Mouse (Mus musculus): ENCODE data around the gene Klhl40. TPM values are rescaled to one million over a fixed set of nuclear protein-coding genes. Genes with fewer than 3 reads are reported as not detected.

The Klhl40 gene
- polyA plus RNA-seq, 1 experiment = 0.51 TPM

DNA sequence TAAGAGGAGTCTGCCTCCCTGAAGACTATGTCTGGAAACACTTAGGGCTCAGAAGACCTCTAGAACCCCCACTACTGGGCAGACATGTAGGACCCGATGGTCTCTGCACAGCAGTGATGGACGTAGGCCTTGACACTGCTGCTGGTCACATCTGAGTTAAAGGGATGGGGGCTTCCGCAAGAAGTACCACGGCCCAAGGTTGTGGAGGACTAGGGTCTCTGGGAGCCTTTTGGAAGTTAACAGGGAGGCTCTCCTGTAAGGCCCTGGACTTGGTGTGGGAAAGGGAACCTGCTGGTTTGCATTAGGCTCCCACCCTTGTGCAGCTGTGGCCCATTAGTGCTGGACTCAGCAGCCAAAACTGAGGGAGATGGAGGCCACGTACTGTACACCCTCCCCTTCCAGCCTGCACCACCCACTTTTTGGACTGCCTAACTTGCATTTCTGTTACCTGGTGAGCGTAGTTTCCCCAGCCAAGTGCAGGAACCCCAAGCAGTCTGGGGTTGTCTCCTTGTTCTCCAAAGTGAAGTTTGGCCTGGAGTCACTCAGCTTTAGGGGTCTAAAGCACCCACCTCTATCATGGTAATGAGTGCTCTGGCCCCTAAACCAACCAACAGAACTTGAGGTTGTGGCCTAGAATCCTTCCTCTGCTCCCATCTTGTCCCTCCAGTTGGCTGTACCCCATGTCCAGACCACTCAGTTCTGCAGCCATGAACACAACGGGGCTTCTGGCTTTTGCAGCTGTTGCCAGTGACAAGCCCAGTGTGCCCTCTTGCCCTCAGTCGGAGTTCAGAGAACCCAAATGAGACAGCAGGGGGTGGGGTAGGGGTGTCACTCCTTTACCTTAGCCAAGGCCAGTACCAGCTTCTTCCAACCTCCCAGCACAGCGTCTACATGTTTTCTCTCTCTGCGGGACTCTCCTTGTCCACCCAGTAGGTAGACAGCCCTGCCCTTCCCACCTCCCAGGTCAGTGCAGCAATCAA is 19.3 kb upstream of the Klhl40 start:
- DNase-seq = peak in 1 of 2 experiments; percentile 15
- Histone ChIP-seq H3K27me3 (ENCODE audit: control insufficient read depth, insufficient read depth, low read length) (no peaks in the 10 kb centered on the region), H3K4me3 (replicated peaks; ENCODE audit: insufficient read depth, low read depth, low read length) (peak overlapping the region; percentile 92), H3K27ac (ENCODE audit: insufficient read depth, low read length) (0 out of 2 replicates have a peak overlapping the region, but pooled peaks have one; percentile 23), H3K4me1 (ENCODE audit: control insufficient read depth, insufficient read depth, low read length) (peaks cover 21% of the 10 kb centered on the region; the same call in 1 of the 2 replicates)
- TF ChIP-seq CTCF (IDR thresholded peaks at IDR 0.05; ENCODE audit: borderline replicate concordance, insufficient read depth, low read depth, low read length) = no peak
- no peak for TF ChIP-seq POLR2A (IDR thresholded peaks at IDR 0.05; ENCODE audit: borderline replicate concordance, insufficient read depth, low read length)
- WGBS = 46% methylated on average over 10 of the region's 10 CpGs

DNA sequence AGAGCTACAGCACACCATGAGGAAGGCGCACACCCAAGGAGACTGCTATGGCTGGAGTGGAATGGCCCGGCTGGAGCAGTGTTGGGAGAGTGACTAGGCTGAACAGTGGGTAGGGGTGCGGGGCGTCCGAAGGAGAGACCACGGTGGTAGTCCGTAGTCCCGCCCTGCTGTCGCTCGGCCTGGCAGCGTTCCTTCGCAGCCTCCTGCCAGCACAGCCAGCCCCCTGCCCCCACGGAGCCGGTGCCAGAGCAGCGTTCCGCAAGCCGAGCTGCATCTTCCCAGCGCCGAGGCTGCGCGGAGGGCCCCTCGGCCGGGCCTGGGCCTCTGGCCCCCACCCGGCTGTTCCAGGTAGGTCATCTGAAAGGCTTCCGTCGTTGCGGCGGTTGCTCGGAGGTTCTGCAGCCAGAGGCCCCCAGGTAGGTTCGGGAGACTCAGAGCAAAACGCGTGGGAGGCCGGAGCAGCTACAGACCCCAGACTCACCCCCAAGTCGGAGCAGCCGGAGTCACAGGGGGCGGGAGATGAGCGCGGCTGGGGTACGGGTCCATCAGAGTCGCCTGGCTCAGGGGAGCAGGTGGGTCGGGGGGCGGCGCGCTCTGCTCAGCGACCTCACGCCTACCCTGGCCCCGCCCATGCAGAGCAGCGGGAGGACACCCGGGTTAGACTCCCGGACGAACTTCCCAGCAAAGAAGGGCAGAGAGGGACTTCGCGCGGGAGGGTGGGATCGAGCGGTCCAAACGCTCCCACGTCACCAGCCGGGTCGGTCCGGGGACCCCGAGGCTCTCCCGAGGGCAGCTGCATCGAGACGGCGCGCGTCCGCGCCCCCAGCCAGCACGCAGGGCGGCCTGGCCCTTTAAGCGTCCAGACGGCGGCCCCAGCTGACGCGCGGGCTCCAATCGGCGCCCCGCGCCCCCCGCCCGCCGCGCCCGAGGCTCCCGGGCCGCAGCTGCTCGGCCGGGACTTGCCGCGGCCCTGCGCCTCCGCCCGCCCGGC is 18.0 kb upstream of the Klhl40 start, which contains the start of gene Zfp651:
TSS of gene Zfp651 (plus strand) at position 240 of the 991 bp plus-strand sequence.
- DNase-seq = peak; percentile 66 to 69
- TF ChIP-seq POLR2A (IDR thresholded peaks at IDR 0.05; ENCODE audit: borderline replicate concordance, insufficient read depth, low read length) (peak; percentile 28; the same call in 1 of the 2 replicates), CTCF (IDR thresholded peaks at IDR 0.05; ENCODE audit: borderline replicate concordance, insufficient read depth, low read depth, low read length) (no peak)
- under 1% methylated on average over 97 of the region's 97 CpGs for WGBS
- peak within 1 kb of the TSS; percentile 5; the same call in 1 of the 2 replicates for H3K27ac ChIP-seq (ENCODE audit: insufficient read depth, low read length)
- H3K27me3 ChIP-seq (ENCODE audit: control insufficient read depth, insufficient read depth, low read length) = no peaks in the 10 kb centered on the region
- H3K4me3 ChIP-seq (replicated peaks; ENCODE audit: insufficient read depth, low read depth, low read length) = peak within 1 kb of the TSS; percentile 92
- H3K4me1 ChIP-seq (ENCODE audit: control insufficient read depth, insufficient read depth, low read length) = peaks cover 24% of the 10 kb centered on the region

DNA sequence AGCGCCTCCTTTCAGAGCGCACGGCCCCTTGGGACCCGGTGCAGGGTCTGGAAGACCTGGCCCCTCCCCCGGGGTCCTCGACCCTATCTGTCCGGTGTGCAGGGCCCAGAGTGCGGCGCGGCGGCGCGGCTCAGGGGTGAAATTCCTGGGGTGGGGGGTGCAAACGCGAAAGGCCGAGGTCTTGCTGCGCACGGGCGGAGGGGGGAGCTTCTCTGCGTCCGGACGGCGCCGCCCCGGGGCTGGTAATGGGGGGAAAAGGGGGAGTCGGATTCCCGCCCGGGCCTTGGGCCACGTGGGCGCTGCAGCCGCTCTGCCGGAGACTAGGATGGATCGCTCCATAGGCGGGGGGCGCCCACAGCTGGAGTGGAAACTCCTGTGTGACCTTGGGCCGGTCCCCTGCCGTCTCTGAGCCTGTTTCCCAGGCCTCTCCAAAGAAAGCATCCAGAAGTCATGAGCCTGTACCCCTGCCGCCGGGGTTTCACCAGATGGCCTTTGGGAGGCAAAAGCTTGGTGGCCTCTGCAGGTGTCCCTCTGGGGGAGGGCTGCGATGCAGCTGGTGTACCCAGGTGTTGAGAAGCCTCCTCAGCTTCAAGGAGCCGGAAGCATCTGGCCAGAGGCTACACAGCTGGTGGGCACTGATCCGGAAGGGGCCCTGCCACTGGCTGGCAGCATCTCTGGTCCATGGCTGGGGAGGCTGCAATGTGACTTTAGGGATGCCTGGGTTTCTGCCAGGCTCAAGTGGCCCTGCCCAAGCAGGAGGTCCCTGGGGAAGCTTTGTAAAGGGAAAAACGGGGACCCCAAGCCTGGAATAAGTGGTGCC is 16.9 kb upstream of the Klhl40 start:
- Histone ChIP-seq H3K27ac (ENCODE audit: insufficient read depth, low read length) (no peak overlapping the region), H3K4me3 (replicated peaks; ENCODE audit: insufficient read depth, low read depth, low read length) (peak overlapping the region; percentile 70), H3K4me1 (ENCODE audit: control insufficient read depth, insufficient read depth, low read length) (peaks cover 33% of the 10 kb centered on the region), H3K27me3 (ENCODE audit: control insufficient read depth, insufficient read depth, low read length) (no peaks in the 10 kb centered on the region)
- TF ChIP-seq CTCF (IDR thresholded peaks at IDR 0.05; ENCODE audit: borderline replicate concordance, insufficient read depth, low read depth, low read length) = no peak
- TF ChIP-seq POLR2A (IDR thresholded peaks at IDR 0.05; ENCODE audit: borderline replicate concordance, insufficient read depth, low read length) = no peak
- peak; percentile 46 to 55 for DNase-seq
- WGBS = 1% methylated on average over 43 of the region's 43 CpGs

DNA sequence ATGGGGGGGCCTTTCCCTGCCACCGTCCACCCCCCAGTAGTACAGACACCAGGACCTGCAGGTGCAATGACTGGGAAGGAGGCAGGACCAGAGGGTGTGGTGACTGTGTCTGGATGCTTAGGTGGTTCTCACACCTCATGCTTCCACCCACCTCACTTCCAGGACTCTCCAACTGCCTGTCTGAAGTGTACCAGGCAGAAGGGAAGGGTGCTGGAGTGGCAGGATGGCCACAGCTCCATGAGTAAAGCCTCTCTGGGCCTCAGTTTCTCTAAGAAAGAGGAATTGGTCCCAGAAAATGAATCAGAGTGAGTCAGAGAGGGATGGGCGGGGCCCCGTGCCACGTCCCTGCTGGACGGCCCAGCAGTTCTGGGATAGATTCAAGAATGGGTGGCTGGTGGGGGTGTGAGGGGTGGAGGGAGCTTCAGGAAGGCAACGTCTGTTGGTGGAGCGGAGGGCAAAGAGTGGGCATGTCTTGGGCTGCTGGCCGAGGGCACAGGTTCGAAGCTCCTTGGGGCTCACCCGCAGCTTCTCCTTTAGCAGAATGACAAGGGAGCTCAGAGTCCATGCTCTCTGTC is 16.2 kb upstream of the Klhl40 start:
- DNase-seq = no peak
- WGBS = 76% methylated on average over 10 of the region's 10 CpGs
- no peak overlapping the region for H3K27ac ChIP-seq (ENCODE audit: insufficient read depth, low read length)
- peak overlapping the region; percentile 1 for H3K4me3 ChIP-seq (replicated peaks; ENCODE audit: insufficient read depth, low read depth, low read length)
- H3K4me1 ChIP-seq (ENCODE audit: control insufficient read depth, insufficient read depth, low read length) = peaks cover 34% of the 10 kb centered on the region
- TF ChIP-seq CTCF (IDR thresholded peaks at IDR 0.05; ENCODE audit: borderline replicate concordance, insufficient read depth, low read depth, low read length) = no peak
- TF ChIP-seq POLR2A (IDR thresholded peaks at IDR 0.05; ENCODE audit: borderline replicate concordance, insufficient read depth, low read length) = no peak
- H3K27me3 ChIP-seq (ENCODE audit: control insufficient read depth, insufficient read depth, low read length) = no peaks in the 10 kb centered on the region

DNA sequence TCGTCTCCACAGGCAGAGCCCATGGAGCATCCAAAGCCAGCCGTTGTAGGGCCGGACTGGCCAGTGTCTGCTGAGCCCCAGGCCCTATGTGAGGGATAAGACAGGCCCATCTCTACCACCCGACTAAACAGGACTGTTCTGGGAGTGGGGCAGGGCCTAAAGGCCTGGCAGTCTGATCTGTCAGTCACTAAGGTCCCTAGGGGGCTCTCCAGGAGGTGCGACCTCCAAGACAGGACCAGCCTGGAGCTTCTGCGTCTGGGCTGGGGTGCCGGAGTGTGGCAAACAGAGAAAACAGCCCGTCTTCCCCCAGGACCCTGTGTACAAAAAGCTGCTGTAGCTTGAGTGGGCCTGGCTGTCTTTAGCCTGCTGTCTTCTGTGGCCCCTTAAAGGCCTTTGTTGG is 15.6 kb upstream of the Klhl40 start:
- 73% methylated on average over 8 of the region's 8 CpGs for WGBS
- no peaks in the 10 kb centered on the region for H3K27me3 ChIP-seq (ENCODE audit: control insufficient read depth, insufficient read depth, low read length)
- H3K4me1 ChIP-seq (ENCODE audit: control insufficient read depth, insufficient read depth, low read length) = peaks cover 34% of the 10 kb centered on the region
- TF ChIP-seq CTCF (IDR thresholded peaks at IDR 0.05; ENCODE audit: borderline replicate concordance, insufficient read depth, low read depth, low read length) = no peak
- no peak for TF ChIP-seq POLR2A (IDR thresholded peaks at IDR 0.05; ENCODE audit: borderline replicate concordance, insufficient read depth, low read length)
- H3K4me3 ChIP-seq (replicated peaks; ENCODE audit: insufficient read depth, low read depth, low read length) = no peak overlapping the region
- DNase-seq = no peak
- no peak overlapping the region for H3K27ac ChIP-seq (ENCODE audit: insufficient read depth, low read length)

DNA sequence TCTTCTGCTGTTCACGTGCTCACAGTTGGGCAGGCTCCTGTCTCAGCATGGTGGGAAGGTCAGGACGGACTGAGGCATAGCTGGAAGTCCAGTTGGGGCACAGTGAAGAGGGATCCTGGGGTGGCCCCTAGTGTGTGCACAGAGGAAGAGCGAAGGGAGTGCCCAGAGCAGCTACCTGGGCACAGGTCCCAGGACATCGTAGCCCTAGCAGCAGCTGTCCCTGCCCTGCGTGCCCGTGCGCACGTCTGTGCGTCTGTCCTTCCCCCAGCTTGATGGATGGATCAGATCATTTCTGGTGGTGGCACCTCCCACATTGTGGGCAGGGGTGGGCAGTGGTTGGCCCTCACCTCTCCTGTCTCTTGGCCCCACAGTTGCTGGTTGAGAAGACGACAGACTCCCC is 15.2 kb upstream of the Klhl40 start:
- H3K4me3 ChIP-seq (replicated peaks; ENCODE audit: insufficient read depth, low read depth, low read length) = no peak overlapping the region
- peaks cover 34% of the 10 kb centered on the region for H3K4me1 ChIP-seq (ENCODE audit: control insufficient read depth, insufficient read depth, low read length)
- WGBS = 83% methylated on average over 10 of the region's 10 CpGs
- H3K27me3 ChIP-seq (ENCODE audit: control insufficient read depth, insufficient read depth, low read length) = no peaks in the 10 kb centered on the region
- H3K27ac ChIP-seq (ENCODE audit: insufficient read depth, low read length) = no peak overlapping the region
- DNase-seq = no peak
- TF ChIP-seq CTCF (IDR thresholded peaks at IDR 0.05; ENCODE audit: borderline replicate concordance, insufficient read depth, low read depth, low read length) (no peak), POLR2A (IDR thresholded peaks at IDR 0.05; ENCODE audit: borderline replicate concordance, insufficient read depth, low read length) (no peak)
